Mouse (Mus musculus) A20 (cell line): ENCODE data around the gene Znrf1.
A peak's percentile ranks its signal among the peaks of the same experiment; 100 is the strongest.

Source experiments
- DNase-seq: peaks from one replicate; pipeline ENCODE4 v3.0.0-alpha.2; 2011; ENCODE audit warnings: low read depth, low spot score

Gene Znrf1

DNA sequence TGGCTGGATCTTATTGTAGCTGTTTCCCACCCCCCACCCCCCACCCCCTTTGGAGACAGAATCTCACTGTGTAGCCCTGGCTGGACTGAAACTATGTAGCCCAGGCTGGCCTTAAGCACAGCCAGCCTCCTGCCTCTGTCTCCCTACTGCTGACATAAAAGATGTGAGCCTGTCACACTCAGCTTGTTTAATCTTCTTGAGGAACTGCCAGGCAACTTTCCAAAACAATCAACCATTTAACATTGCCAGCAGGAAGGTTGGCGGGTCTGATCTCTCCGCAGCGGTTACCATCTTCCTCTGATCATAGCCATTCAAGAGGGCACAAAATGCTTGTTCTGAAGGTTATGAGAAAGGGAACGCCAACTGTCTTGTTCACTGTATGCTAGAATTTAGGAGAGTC is 2.4 kb upstream of the Znrf1 start:
- DNase-seq: no peak

GRCm38 (mm10) chr8:111535491-111535890 is 406 bp upstream of the Znrf1 start:
- no peak for DNase-seq

DNA sequence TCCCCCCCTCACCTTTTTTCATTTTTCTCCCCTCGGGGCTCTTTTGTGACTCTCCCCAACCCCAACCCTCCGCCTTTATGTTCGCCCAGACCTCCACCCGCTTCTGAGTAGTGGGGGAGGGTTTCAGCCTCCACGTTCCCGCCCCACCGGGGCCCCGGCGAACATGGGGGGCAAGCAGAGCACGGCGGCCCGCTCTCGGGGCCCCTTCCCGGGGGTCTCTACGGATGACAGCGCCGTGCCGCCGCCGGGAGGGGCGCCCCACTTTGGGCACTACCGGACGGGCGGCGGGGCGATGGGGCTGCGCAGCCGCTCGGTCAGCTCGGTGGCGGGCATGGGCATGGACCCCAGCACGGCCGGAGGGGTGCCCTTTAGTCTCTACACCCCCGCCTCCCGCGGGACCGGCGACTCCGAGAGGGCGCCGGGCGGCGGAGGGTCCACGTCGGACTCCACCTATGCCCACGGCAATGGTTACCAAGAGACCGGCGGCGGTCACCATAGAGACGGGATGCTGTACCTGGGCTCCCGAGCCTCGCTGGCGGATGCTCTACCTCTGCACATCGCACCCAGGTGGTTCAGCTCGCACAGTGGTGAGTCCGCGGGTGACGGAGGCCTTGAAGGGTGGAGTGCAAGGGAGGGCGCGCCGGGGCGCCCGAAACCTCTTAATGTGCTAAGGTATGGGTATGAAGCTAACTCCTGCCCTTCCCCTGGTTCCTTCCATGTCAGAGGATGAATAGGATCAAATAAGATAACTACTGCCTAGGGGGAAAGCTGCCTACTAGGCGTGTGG is 1.3 kb downstream of the Znrf1 start:
- DNase-seq: peak; percentile 57

- DNase-seq: no peak
Observed at GRCm38 (mm10) chr8:111537765-111538158, 1.9 kb downstream of the Znrf1 start.

DNA sequence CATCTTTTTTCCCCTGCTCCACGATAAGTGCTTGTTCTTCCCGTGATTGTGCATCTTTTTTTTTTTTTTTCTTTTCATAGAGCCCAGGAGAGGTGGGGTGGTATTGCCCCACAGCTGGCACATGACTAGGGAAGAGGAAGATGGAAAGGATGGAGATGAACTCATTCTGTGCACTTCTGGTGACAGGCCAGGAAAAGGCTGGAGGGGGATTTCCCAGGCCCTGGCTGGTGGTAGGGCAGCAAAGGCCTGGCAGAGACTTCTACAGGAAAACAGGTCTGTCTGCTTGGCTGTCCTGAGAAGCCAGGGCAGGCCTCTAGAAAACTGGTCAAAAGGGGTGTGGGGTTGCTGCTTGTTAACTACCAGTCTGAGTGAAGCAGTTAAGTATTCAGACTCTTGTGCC is 2.3 kb downstream of the Znrf1 start:
- no peak for DNase-seq

- no peak for DNase-seq
Observed at GRCm38 (mm10) chr8:111539422-111540076, 3.7 kb downstream of the Znrf1 start.

DNA sequence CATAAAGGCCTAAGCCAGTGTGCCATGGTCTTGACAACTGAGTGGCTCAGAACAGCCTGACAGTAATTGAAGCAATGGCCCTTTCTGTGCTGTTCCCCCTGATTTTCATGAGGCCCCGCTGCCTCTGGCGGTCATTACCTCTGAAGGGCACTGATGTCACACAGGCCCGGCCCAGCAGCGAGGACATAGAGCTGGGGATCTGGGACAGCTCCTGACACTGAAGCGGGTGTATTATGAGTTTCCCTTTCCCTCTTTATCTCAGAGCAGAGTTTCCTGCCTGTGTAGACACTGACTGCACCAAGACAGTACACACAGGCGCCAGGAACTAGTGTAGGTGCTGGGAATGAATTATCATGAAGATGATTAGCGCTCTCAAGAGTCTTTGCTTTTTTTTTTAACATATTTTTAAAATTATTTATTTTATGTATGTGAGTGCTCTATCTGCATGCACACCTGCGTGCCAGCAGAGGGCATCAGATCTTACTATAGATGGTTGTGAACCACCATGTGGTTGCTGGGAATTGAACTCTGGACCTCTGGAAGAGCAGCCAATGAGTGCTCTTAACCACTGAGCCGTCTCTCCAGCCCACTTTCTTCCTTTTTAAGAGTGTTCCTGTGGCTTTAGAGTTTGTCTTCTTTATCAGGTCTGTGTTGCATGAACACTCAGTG is 7.9 kb downstream of the Znrf1 start:
- DNase-seq: no peak

DNA sequence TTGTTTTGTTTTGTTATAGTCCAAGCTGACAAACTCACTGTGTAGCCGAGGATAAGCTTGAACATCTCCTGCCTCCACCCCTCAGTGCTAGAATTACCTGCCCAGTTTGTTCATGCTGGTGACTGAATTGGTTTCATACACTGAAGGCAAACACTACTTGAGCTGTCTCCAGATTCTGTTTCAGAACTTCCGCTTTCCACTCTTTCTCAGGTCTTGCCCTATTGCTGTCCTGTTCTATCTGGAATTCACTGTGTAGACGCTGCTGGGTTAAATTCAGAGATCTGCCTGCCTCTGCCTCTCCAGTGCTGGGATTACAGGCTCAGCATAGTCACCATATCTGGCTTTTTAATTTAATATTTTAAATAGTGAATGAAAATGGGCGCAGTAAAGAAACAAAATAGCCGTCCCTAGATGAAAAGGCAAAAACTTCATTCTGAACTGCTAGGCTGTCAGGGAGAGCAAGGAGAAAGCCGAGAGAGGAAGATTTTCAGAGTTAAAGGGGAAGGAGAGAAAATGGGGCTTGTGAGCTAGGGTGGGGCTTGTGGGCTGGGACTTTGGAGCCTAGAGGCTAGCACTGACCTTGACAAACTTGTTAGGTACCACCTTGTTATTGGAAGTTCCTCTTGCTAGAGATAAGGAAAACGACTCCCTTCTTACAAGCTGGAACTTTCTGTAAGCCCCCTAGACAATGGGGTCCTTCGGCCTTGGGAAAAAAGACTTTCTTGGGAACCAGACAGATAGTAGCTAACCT is 9.7 kb downstream of the Znrf1 start:
- DNase-seq: no peak

DNA sequence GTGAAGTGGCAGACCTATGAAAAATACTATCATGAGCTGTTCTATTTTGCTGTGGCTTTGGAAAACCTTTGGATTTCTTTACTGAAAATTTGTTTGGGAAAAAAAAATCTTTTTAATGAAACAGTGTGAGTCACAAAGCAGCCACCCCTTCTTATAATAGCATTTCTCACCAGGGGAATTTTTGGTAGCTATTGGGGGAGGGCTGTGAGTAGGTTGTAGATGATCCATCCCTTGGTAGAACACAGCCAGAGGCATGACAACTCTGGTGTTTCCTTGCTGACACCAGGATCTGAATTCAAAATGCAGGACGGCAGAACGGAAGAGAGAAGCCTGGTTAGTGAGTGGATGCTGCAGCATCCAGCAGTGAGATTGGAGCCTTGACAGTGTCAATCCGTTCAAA is 11.2 kb downstream of the Znrf1 start:
- no peak for DNase-seq

DNA sequence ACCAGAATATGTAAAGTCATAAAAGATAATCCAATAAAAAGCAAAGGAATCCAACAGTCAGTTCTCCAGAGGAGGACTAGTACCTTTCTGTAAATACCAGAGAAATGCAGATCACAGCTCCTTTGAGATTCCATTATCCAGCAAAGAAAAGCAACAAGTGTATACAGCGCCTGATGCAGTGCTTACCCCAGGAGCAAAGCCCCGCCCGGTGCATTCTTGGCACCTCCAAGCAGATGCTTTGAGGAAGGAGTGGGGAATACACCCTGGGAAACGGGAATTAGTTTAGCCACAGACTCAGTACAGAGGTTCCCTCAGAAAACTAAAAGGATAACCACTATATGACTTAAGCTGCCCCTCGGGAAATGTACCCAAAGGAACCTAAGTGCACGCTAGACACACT is 12.3 kb downstream of the Znrf1 start:
- DNase-seq: no peak

GRCm38 (mm10) chr8:111550002-111550870 is 14.3 kb downstream of the Znrf1 start:
- no peak for DNase-seq

DNA sequence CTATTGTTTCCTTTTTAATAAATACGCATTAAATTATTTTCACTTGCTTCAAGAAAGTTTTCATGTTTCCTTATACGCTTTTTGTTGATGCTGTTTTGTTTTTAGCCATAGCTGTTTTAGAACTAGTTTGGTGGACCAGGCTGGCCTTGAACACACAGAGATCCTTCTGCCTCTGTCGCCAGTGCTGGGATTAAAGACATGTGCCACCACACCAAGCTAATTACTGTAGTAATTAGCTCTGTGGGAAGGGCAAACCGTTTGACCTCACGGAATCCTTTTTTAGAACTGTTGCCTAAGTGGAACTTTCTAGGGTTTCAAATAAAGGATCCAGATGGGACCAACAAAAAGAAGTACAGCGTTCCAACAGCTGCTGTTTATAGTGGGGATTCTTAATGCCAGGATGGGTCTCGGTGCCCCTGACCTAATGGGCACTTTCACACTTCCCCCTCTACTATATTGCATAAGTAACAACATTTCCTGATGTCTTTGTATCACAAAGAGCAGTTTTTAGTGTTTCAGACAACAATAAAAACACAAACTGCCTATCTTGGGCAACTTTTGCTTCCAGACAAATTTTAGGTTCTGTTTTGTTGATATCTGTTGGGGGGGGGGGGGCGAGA is 15.7 kb downstream of the Znrf1 start:
- no peak for DNase-seq

GRCm38 (mm10) chr8:111561824-111562223 is 25.9 kb downstream of the Znrf1 start:
- no peak for DNase-seq

GRCm38 (mm10) chr8:111562274-111562803 is 26.4 kb downstream of the Znrf1 start:
- no peak for DNase-seq

DNA sequence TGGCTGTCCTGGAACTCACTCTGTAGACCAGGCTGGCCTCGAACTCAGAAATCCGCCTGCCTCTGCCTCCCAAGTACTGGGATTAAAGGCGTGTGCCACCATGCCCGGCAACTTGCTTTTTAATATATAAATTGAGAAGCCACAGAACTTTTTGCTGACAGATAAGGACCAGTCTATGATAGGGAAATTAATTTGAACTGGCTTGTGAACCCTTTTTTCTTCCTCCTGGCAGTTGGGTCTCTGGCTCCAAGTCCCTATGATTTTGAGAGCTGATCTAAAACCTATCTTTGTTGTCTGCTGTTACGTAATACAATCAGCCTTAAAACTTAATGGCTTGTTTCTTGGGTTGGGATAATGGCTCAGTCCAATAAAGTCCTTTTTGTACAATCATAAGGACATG is 27.2 kb downstream of the Znrf1 start:
- no peak for DNase-seq

DNA sequence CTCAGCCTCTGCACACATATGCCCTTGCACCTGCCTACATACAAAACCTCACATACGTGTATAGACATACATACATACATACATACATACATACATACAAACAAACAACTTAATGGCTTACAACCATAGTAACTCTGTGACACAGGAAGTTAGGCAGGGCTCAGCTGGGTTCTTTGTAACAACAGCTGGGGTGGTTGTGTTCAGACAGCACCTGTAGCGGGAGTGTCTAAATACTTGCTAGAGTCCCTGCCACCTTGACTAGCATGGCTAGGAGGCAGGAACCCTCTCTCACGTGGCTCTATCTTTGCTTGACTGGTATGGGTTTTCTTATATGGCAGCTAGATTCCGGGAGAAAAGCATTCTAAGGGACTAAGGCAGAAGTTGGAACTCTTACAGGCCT is 27.8 kb downstream of the Znrf1 start:
- DNase-seq: no peak

DNA sequence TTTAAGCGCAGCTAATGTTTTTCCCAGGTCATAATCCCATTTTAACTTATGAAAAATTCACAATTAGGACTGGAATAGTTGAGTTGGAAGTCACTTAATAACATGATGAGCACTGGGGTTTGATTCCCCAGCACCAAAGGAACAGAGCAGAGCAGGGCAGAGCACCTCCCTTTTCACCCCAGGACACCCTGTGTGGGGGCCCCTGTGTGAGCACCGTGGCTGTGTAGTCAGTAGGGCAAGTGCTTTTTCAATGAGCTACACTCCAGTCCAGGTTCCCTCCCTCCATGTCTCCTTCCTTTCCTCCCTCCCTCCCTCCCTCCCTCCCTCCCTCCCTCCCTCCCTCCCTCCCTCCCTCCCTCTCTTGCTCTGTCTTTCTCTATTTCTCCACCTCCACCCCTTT is 28.2 kb downstream of the Znrf1 start:
- no peak for DNase-seq

- DNase-seq: no peak
Observed at GRCm38 (mm10) chr8:111565784-111566191, 29.9 kb downstream of the Znrf1 start.

DNA sequence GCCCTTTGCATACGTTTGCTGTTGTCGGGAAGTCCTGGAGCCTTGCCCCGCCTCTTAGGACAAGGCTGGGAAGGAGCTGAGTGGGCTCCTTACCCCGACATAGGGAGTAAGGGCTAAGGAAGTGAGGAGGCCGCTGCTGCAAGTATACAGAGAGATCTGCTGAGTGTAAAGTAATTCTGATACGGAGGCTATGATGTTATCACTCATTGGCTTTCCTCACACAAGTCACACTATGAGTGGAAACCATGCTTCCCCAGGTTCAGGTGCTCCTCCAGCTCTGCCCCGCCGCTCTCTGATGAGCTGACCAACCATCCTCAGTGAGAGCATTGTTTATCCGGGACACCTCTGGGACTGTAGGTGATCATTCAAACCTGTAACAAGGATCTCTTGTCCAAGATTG is 30.4 kb downstream of the Znrf1 start:
- DNase-seq: no peak

DNA sequence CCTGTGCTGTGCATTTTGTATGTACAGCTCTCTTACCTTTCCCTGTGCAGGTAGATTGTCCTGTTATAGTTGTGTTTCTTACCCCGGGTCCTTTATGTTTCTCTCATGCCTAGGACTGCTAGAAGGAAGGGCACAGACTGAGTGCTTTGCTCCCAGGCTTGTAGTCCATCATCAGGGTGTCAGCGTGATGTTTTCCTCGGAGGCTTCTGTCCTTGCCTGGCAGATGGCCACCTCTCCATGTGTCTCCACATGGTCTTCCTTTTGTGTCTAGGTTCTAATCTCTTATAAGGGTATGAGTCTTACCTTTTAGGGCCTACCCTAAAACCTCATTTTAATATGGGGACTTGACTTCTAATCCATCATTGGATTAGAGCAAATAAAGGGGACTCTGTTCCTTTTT is 31.7 kb downstream of the Znrf1 start:
- DNase-seq: no peak
